Mouse (Mus musculus) small intestine, adult 2 months (tissue): ENCODE data around the gene Acsbg2.

Experiments
- CTCF ChIP-seq: fragments of 200-500 bp; IDR thresholded peaks from 2 replicates; pipeline ENCODE4 v1.5.1; 2012; ENCODE audit warnings: low read depth, mild to moderate bottlenecking, control low read depth, inconsistent platforms, low read length, moderate library complexity, mixed read lengths; ENCODE audit not compliant: insufficient replicate concordance, insufficient read length; ENCODE audit errors: extremely low read depth
- POLR2A ChIP-seq: fragments of 200-500 bp; IDR thresholded peaks from 2 replicates; pipeline ENCODE4 v1.6.1; 2012; ENCODE audit warnings: low read depth, mild to moderate bottlenecking, control low read depth, inconsistent platforms, low read length, moderate library complexity

GRCm38 (mm10) chr17:56913023-56913422 lies 38.8 kb upstream of the Acsbg2 start:
- no peak for TF ChIP-seq CTCF
- TF ChIP-seq POLR2A, result no peak
